Mouse (Mus musculus) liver, embryonic 11.5 days (tissue): ENCODE results near the gene Drosha. TPM values are rescaled to one million over a fixed set of nuclear protein-coding genes. Genes with fewer than 3 reads are reported as not detected.
A peak's percentile ranks its signal among the peaks of the same experiment; 100 is the strongest.
"Not testable (repeated sequence)": the region's sequence is repeated elsewhere in the genome, so short reads cannot be mapped to it uniquely, and the experiment has no call there.

ENCODE experiments used
- ATAC-seq: fragments of 200-750 bp; cut with Nextera tagmentation; replicated peaks from 2 replicates; pipeline ENCODE4 v1.8.0; 2017; ENCODE audit warnings: moderate number of reproducible peaks, mild to moderate bottlenecking, moderate TSS enrichment, moderate library complexity; ENCODE audit not compliant: low FRiP score
- DNase-seq: peaks from one replicate; pipeline ENCODE4 v3.0.0-alpha.2; 2017; ENCODE audit warnings: low spot score
- H3K27ac ChIP-seq: fragments of 300-500 bp; sonication (generic); 2 replicates; pipeline ENCODE4 v1.5.1; 2014; ENCODE audit warnings: mild to moderate bottlenecking, low read depth, low read length, control low read depth
- H3K27me3 ChIP-seq: fragments of 300-500 bp; sonication (generic); replicated peaks from 2 replicates; pipeline ENCODE4 v1.6.1; 2014; ENCODE audit warnings: low read length, mixed read lengths; ENCODE audit not compliant: control insufficient read depth, insufficient read depth
- H3K36me3 ChIP-seq: fragments of 300-500 bp; sonication (generic); 2 replicates; pipeline ENCODE4 v1.6.1; 2014; ENCODE audit warnings: mild to moderate bottlenecking, low read length, moderate library complexity, mixed read lengths; ENCODE audit not compliant: control insufficient read depth, insufficient read depth
- H3K4me1 ChIP-seq: fragments of 300-500 bp; sonication (generic); replicated peaks from 2 replicates; pipeline ENCODE4 v1.6.1; 2014; ENCODE audit warnings: low read length, mixed read lengths; ENCODE audit not compliant: control insufficient read depth, insufficient read depth
- H3K4me2 ChIP-seq: fragments of 300-500 bp; sonication (generic); 2 replicates; pipeline ENCODE4 v1.6.1; 2014; ENCODE audit warnings: mild to moderate bottlenecking, control low read depth, moderate library complexity
- H3K4me3 ChIP-seq: fragments of 300-500 bp; sonication (generic); 2 replicates; pipeline ENCODE4 v1.5.1; 2014; ENCODE audit warnings: low read depth, low read length, control low read depth
- H3K9ac ChIP-seq: fragments of 300-500 bp; sonication (generic); 2 replicates; pipeline ENCODE4 v1.6.1; 2014; ENCODE audit warnings: low read depth, low read length, control low read depth
- H3K9me3 ChIP-seq: fragments of 300-500 bp; sonication (generic); 2 replicates; pipeline ENCODE4 v1.6.1; 2016; ENCODE audit warnings: low read length, inconsistent platforms, mixed read lengths; ENCODE audit not compliant: control insufficient read depth
- WGBS: fragments of 180-500 bp; shearing (Covaris S2); extraction: QIAGEN DNeasy Blood & Tissue Kit; methylation state at CpG from one replicate; pipeline ENCODE4 v1.1.7; 2014; 5-methylcytosine and 5-hydroxymethylcytosine counted together
- polyA plus RNA-seq: library from polyadenylated mRNA; unstranded; fragments of >200 nt; fragmentation: Nextera tagmentation; extraction: Ambion mirVana; gene quantifications from 2 replicates; pipeline ENCODE4 v1.2.1, GENCODE M21; 2014

Gene Drosha
- polyA plus RNA-seq, 1 experiment from 2014 or later, result 50.4 TPM

GRCm38 (mm10) chr15:12798043-12798442, 26.6 kb upstream of the Drosha start:
- H3K27ac ChIP-seq, result no peak overlapping the region
- no peaks in the 10 kb centered on the region for H3K36me3 ChIP-seq
- DNase-seq, result no peak
- 71% methylated on average over 6 of the region's 6 CpGs for whole genome bisulfite sequencing
- no peaks in the 10 kb centered on the region for H3K4me1 ChIP-seq
- H3K27me3 ChIP-seq, result no peaks in the 10 kb centered on the region
- no peaks in the 10 kb centered on the region for H3K9me3 ChIP-seq
- no peak for ATAC-seq
- no peak overlapping the region for H3K9ac ChIP-seq
- no peak overlapping the region for H3K4me3 ChIP-seq
- no peak overlapping the region for H3K4me2 ChIP-seq

DNA sequence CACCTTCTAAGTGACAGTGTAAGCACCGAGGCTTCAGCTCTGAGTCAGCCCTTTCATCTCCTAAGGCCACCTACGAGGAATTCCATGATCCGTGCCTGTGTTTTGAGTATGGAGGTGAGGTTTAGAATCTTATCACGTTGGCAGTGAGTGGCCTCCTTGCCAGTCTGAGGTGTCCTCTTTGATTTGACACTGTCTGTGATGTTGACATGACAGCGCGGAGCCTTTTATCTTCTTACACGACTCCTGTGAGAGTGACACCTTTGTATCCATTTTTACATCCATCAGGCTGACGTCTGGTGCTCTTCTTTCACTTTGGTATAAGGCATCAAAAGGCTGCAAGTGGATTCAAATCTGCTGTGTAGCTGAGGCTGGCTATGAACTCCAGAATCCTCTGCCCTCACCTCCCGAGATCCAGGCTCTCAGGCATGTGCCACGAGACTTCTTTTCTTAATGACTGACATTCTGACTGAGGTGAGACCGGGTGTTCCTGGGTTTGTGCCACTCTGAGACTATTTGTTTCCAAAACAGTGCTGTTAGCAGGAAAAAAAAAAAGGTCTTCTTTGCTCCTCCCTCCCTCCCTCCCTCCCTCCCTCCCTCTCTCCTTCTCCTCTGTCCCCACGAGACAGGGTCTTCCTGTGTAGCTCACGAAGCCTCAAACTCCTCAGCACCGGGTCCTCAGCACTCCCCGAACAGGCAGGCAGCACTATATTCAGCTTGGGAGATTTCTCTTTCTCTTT, 24.0 kb upstream of the Drosha start:
- H3K36me3 ChIP-seq, result no peaks in the 10 kb centered on the region
- ATAC-seq (no peak), DNase-seq (no peak)
- 35% methylated on average over 15 of the region's 15 CpGs for WGBS
- no peak overlapping the region for H3K27ac ChIP-seq
- no peak overlapping the region for H3K4me2 ChIP-seq
- H3K27me3 ChIP-seq, result no peaks in the 10 kb centered on the region
- H3K9me3 ChIP-seq, result no peaks in the 10 kb centered on the region
- no peak overlapping the region for H3K9ac ChIP-seq
- no peak overlapping the region for H3K4me3 ChIP-seq
- H3K4me1 ChIP-seq, result no peaks in the 10 kb centered on the region; the same call in 1 of the 2 replicates

GRCm38 (mm10) chr15:12801142-12801506, 23.5 kb upstream of the Drosha start:
- not testable (repeated sequence) for H3K4me1 ChIP-seq, H3K9ac ChIP-seq, H3K4me3 ChIP-seq, H3K27me3 ChIP-seq, DNase-seq, H3K9me3 ChIP-seq, H3K4me2 ChIP-seq, H3K36me3 ChIP-seq, ATAC-seq, H3K27ac ChIP-seq
- 80% methylated on average over 2 of the region's 2 CpGs for WGBS

- no peak overlapping the region for H3K4me3 ChIP-seq
Observed at GRCm38 (mm10) chr15:12805071-12805470, 19.5 kb upstream of the Drosha start.

GRCm38 (mm10) chr15:12807088-12807487, 17.5 kb upstream of the Drosha start:
- Histone ChIP-seq H3K9ac (no peak overlapping the region), H3K9me3 (no peaks in the 10 kb centered on the region), H3K4me3 (no peak overlapping the region), H3K4me1 (no peaks in the 10 kb centered on the region; the same call in 1 of the 2 replicates), H3K36me3 (peaks cover 36% of the 10 kb centered on the region), H3K27ac (no peak overlapping the region), H3K27me3 (no peaks in the 10 kb centered on the region), H3K4me2 (no peak overlapping the region)
- DNase-seq (no peak), ATAC-seq (no peak)
- 95% methylated on average over 10 of the region's 10 CpGs for WGBS

More at GRCm38 (mm10) chr15:12805071-12805470, 19.5 kb upstream of the Drosha start:
- Histone ChIP-seq H3K36me3 (peaks cover 16% of the 10 kb centered on the region; the same call in 1 of the 2 replicates), H3K4me1 (no peaks in the 10 kb centered on the region; the same call in 1 of the 2 replicates), H3K9me3 (no peaks in the 10 kb centered on the region), H3K27me3 (no peaks in the 10 kb centered on the region), H3K27ac (no peak overlapping the region), H3K4me2 (no peak overlapping the region), H3K9ac (no peak overlapping the region)
- DNase-seq (no peak), ATAC-seq (0 out of 2 replicates have a peak, but pooled peaks have one; percentile 29)
- 77% methylated on average over 4 of the region's 4 CpGs for WGBS

DNA sequence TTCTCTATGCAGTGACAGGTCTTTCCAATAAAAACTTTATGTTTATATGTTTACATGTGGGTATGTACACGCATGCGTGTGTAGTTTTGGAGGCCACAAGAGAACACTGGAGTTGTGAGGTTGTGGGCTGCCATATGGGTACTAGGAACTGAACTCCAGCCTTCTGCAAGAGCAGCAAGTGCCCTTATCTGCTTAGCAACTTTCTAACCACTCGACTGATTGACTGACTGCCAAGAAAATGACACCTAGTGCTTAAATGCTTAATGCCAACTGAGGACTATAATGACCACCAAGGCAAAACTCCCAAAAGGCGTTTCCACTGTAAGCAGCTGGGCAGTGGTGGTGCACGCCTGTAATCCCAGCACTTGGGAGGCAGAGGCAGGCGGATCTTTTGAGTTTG, 15.3 kb upstream of the Drosha start:
- Histone ChIP-seq H3K36me3 (peaks cover 53% of the 10 kb centered on the region), H3K4me1 (no peaks in the 10 kb centered on the region; the same call in 1 of the 2 replicates), H3K9ac (no peak overlapping the region), H3K4me3 (no peak overlapping the region), H3K27me3 (no peaks in the 10 kb centered on the region), H3K9me3 (no peaks in the 10 kb centered on the region), H3K4me2 (no peak overlapping the region), H3K27ac (no peak overlapping the region)
- ATAC-seq (no peak), DNase-seq (no peak)
- WGBS, result 84% methylated on average over 6 of the region's 6 CpGs

- Histone ChIP-seq H3K9me3 (no peaks in the 10 kb centered on the region), H3K27me3 (no peaks in the 10 kb centered on the region), H3K36me3 (peaks cover 70% of the 10 kb centered on the region), H3K27ac (no peak overlapping the region), H3K9ac (no peak overlapping the region), H3K4me1 (no peaks in the 10 kb centered on the region), H3K4me2 (no peak overlapping the region), H3K4me3 (no peak overlapping the region)
- DNase-seq, result no peak
- no peak for ATAC-seq
- 94% methylated on average over 11 of the region's 11 CpGs for WGBS
Observed at GRCm38 (mm10) chr15:12812646-12813045, 12.0 kb upstream of the Drosha start.

- Histone ChIP-seq H3K27me3 (no peaks in the 10 kb centered on the region), H3K9ac (no peak overlapping the region), H3K4me2 (no peak overlapping the region), H3K36me3 (peaks cover 60% of the 10 kb centered on the region), H3K4me1 (peaks cover 3% of the 10 kb centered on the region), H3K9me3 (no peaks in the 10 kb centered on the region), H3K4me3 (no peak overlapping the region), H3K27ac (no peak overlapping the region)
- DNase-seq (no peak), ATAC-seq (no peak)
- WGBS, result 87% methylated on average over 8 of the region's 8 CpGs
Observed at GRCm38 (mm10) chr15:12817592-12817991, 7.0 kb upstream of the Drosha start.
